Mouse (Mus musculus) myocyte (in vitro differentiated cells): ENCODE measurements around the gene Hs6st3.

ENCODE experiments used
- E2F4 ChIP-seq: IDR thresholded peaks from one replicate; pipeline ENCODE4 v1.6.1; 2011; ENCODE audit warnings: mild to moderate bottlenecking, control low read depth, moderate library complexity; ENCODE audit not compliant: insufficient read depth
- MAX ChIP-seq: IDR thresholded peaks from one replicate; pipeline ENCODE4 v1.6.1; 2011; ENCODE audit warnings: low read depth, mild to moderate bottlenecking, control low read depth
- MYOG ChIP-seq, 3 experiments: IDR thresholded peaks; one replicate each; pipeline ENCODE4 v1.6.1; 2011; ENCODE audit warnings: control low read depth in 2 of 3, low read depth in 2 of 3, mild to moderate bottlenecking in 2 of 3; ENCODE audit not compliant: insufficient read length in 2 of 3, control insufficient read depth in 1 of 3, insufficient read depth in 1 of 3
- POLR2A ChIP-seq: IDR thresholded peaks from one replicate; pipeline ENCODE4 v1.6.1; 2011; ENCODE audit warnings: low read depth, mild to moderate bottlenecking, control low read depth, moderate library complexity; ENCODE audit not compliant: insufficient read length
- POLR2AphosphoS2 ChIP-seq: IDR thresholded peaks from one replicate; pipeline ENCODE4 v1.6.1; 2011; ENCODE audit warnings: low read depth, control low read depth; ENCODE audit not compliant: insufficient read length
- SRF ChIP-seq: IDR thresholded peaks from one replicate; pipeline ENCODE4 v1.6.1; 2011; ENCODE audit warnings: low read depth; ENCODE audit not compliant: control insufficient read depth, insufficient read length
- TCF3 ChIP-seq: IDR thresholded peaks from one replicate; pipeline ENCODE4 v1.6.1; 2011; ENCODE audit warnings: low read depth, control low read depth; ENCODE audit not compliant: insufficient read length

- TF ChIP-seq POLR2A (no peak), MAX (no peak), E2F4 (no peak), SRF (no peak), POLR2AphosphoS2 (no peak), TCF3 (no peak), MYOG (IDR thresholded peaks at IDR 0.05; ENCODE audit: control insufficient read depth in 1 of 3, insufficient read depth in 1 of 3, insufficient read length in 2 of 3, low read depth in 2 of 3) (no peak)
Observed at GRCm38 (mm10) chr14:119918281-119919034, 780.3 kb downstream of the Hs6st3 start.
